Mouse (Mus musculus) spleen, adult 2 months (tissue): ENCODE measurements around the gene Sstr3.

Experiments used
- CTCF ChIP-seq: fragments of 200-500 bp; IDR thresholded peaks from 2 replicates; pipeline ENCODE4 v1.5.1; 2011; ENCODE audit warnings: mild to moderate bottlenecking, inconsistent platforms; ENCODE audit not compliant: insufficient read depth, insufficient read length, insufficient replicate concordance; ENCODE audit errors: extremely low read depth
- POLR2A ChIP-seq: fragments of 200-500 bp; IDR thresholded peaks from 2 replicates; pipeline ENCODE4 v1.6.1; 2011; ENCODE audit warnings: low read depth, low read length, inconsistent platforms

- TF ChIP-seq CTCF: no peak
- no peak for TF ChIP-seq POLR2A
Observed at GRCm38 (mm10) chr15:78521892-78522291, 22.6 kb downstream of the Sstr3 start.
